Mouse (Mus musculus) lung, postnatal 0 days (tissue): ENCODE measurements around the gene Capn5.

Experiments
- CTCF ChIP-seq: IDR thresholded peaks from 2 replicates; pipeline ENCODE4 v1.5.1; 2016; ENCODE audit warnings: antibody characterized with exemption, mild to moderate bottlenecking
- EP300 ChIP-seq: IDR thresholded peaks from 2 replicates; pipeline ENCODE4 v1.6.1; 2016; ENCODE audit warnings: antibody characterized with exemption, mild to moderate bottlenecking, control low read depth

GRCm38 (mm10) chr7:98191571-98192250 lies 13.6 kb upstream of the Capn5 start:
- peak; percentile 86 for TF ChIP-seq CTCF
- no peak for TF ChIP-seq EP300
